ENCODE assay signal across 20 mouse cellular contexts in the genomic region with DNA sequence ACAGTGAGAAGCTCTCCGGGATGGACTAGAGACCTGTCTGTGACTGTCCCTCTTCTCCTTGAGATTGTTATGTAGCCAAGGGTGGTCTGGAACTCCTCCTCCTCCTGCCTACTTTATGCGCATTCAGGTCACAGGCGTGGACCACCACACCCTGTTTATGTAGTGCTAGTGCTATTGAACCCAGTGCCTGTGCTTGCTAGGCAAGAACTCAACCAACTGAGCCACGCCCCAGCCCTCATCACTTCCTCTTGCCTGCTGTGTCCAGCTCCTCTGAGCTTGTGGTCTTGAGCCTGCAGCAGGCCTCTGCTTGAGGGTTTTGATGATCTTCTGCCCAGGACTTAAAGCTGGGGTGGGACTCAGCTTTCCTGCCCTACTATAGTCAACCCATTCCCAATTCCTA. TPM values are rescaled to one million over a fixed set of nuclear protein-coding genes. Genes with fewer than 3 reads are reported as not detected.
DNase-seq lines count a peak whose midpoint lies in the region; ATAC-seq lines count a peak whose summit lies in the region.
"Had no signal": no experiment of that assay in that cellular context is flagged by ENCODE, and none has a peak within 500 bp of the region (broad histone marks: within the 10 kb centered on the region; RNA-seq: fewer than 3 reads in every experiment).

No protein-coding gene starts in this region.

- WGBS in midbrain, embryonic 11.5 days, result 92% methylated on average over 4 of the region's 4 CpGs

- H3K9me3 ChIP-seq in megakaryocyte, embryonic 14.5 days, result no peaks in the 10 kb centered on the region
- H3K9me3 ChIP-seq in midbrain, embryonic 11.5 days (ENCODE audit: control insufficient read depth, low read length), result no peaks in the 10 kb centered on the region
- H3K9me3 ChIP-seq: embryonic facial prominence, embryonic 13.5 days; forebrain, embryonic 12.5 days; heart, embryonic 12.5 days; hindbrain, embryonic 15.5 days had no signal

- no peaks in the 10 kb centered on the region for H3K27me3 ChIP-seq in megakaryocyte, embryonic 14.5 days (replicated peaks)
- no peaks in the 10 kb centered on the region for H3K27me3 ChIP-seq in midbrain, embryonic 11.5 days (ENCODE audit: control insufficient read depth, insufficient read depth, low read length)
- H3K27me3 ChIP-seq: embryonic facial prominence, embryonic 13.5 days; forebrain, embryonic 12.5 days; heart, embryonic 12.5 days; hindbrain, embryonic 15.5 days had no signal

- peak overlapping the region; percentile 52 for H3K4me3 ChIP-seq in megakaryocyte, embryonic 14.5 days (replicated peaks)
- H3K4me3 ChIP-seq in midbrain, embryonic 11.5 days (ENCODE audit: low read depth, low read length), result no peak overlapping the region
- H3K4me3 ChIP-seq: embryonic facial prominence, embryonic 13.5 days; forebrain, embryonic 12.5 days; heart, embryonic 12.5 days; hindbrain, embryonic 15.5 days had no signal

- peaks cover 88% of the 10 kb centered on the region for H3K36me3 ChIP-seq in megakaryocyte, embryonic 14.5 days (replicated peaks; ENCODE audit: low read length)
- peaks cover 21% of the 10 kb centered on the region for H3K36me3 ChIP-seq in midbrain, embryonic 11.5 days (ENCODE audit: control insufficient read depth, insufficient read depth, low read length)

- H3K9ac ChIP-seq in midbrain, embryonic 11.5 days (ENCODE audit: low read length), result no peak overlapping the region
- H3K9ac ChIP-seq: embryonic facial prominence, embryonic 13.5 days; forebrain, embryonic 12.5 days; forebrain, postnatal 0 days; heart, embryonic 12.5 days; hindbrain, embryonic 15.5 days had no signal

- no peak for ATAC-seq in midbrain, embryonic 11.5 days (ENCODE audit: low FRiP score)
- ATAC-seq: activated CD4-positive, CD25-positive, alpha-beta regulatory T cell, adult 4 months; forebrain, postnatal 0 days had no signal

- H3K27ac ChIP-seq in midbrain, embryonic 11.5 days (ENCODE audit: low read depth, low read length), result no peak overlapping the region
- H3K27ac ChIP-seq: embryonic facial prominence, embryonic 13.5 days; forebrain, embryonic 12.5 days; hindbrain, embryonic 15.5 days had no signal

- H3K4me2 ChIP-seq in midbrain, embryonic 11.5 days, result no peak overlapping the region
- H3K4me2 ChIP-seq: embryonic facial prominence, embryonic 13.5 days; forebrain, embryonic 12.5 days; heart, embryonic 12.5 days; hindbrain, embryonic 15.5 days had no signal

- DNase-seq in 416B (ENCODE audit: low read depth) (peak; percentile 38), ES-CJ7 (ENCODE audit: low read depth, low spot score) (peak; percentile 95), ZHBTc4 (ENCODE audit: low read depth, low spot score) (peak; percentile 92)
- DNase-seq in left cerebral cortex, adult 11 months (ENCODE audit: low spot score), result no peak
- no peak for DNase-seq in layer of hippocampus, postnatal 10 days (ENCODE audit: low spot score in 2 of 2)
- no peak for DNase-seq in urinary bladder, postnatal 25 days (ENCODE audit: low spot score)
- no peak for DNase-seq in midbrain, embryonic 11.5 days (ENCODE audit: low spot score, missing footprints)
- DNase-seq: adrenal gland, postnatal 14 days; cerebellum, adult 18-20 months; cerebellum, adult 9-11 months; cerebellum, postnatal 36 days; forebrain, postnatal 0 days; gastrocnemius, postnatal 25 days had no signal

- H3K4me1 ChIP-seq in megakaryocyte, embryonic 14.5 days, result peaks cover 36% of the 10 kb centered on the region
- H3K4me1 ChIP-seq in midbrain, embryonic 11.5 days (ENCODE audit: control insufficient read depth, insufficient read depth, low read length), result no peaks in the 10 kb centered on the region
- H3K4me1 ChIP-seq: embryonic facial prominence, embryonic 13.5 days; forebrain, embryonic 12.5 days; heart, embryonic 12.5 days; hindbrain, embryonic 15.5 days had no signal

RNA-seq across cellular contexts. Expression of a gene that starts 19.1 kb away (rescaled TPM):
- polyA plus RNA-seq in megakaryocyte, embryonic 14.5 days (2012; ENCODE audit: insufficient read depth, low replicate concordance), result 19.6 and 32.1 TPM in 2 replicates
- total RNA-seq in layer of hippocampus, postnatal 10 days (2021), result 10 to 100 TPM; 21.4 to 26.2 TPM
- 24.6 and 26.5 TPM in 2 replicates for polyA plus RNA-seq in midbrain, embryonic 11.5 days (2014; fragmentation: Nextera tagmentation; extraction: Ambion mirVana)

RNA-seq across cellular contexts. Expression of a gene that starts 19.1 kb away (rescaled TPM):
- 66.2 and 97.1 TPM in 2 replicates for polyA plus RNA-seq in megakaryocyte, embryonic 14.5 days (2012; ENCODE audit: insufficient read depth, low replicate concordance)
- total RNA-seq in layer of hippocampus, postnatal 10 days (2021), result 100 to 1,000 TPM; 468 to 470 TPM
- 62.5 and 63.5 TPM in 2 replicates for polyA plus RNA-seq in midbrain, embryonic 11.5 days (2014; fragmentation: Nextera tagmentation; extraction: Ambion mirVana)

RNA-seq across cellular contexts. Expression of a gene that starts 19.2 kb away (rescaled TPM):
- polyA plus RNA-seq in megakaryocyte, embryonic 14.5 days (2012; ENCODE audit: insufficient read depth, low replicate concordance), result 72.3 and 86.4 TPM in 2 replicates
- total RNA-seq in layer of hippocampus, postnatal 10 days (2021), result 10 to 100 TPM; 92.7 to 94.8 TPM
- 62.6 and 69.0 TPM in 2 replicates for polyA plus RNA-seq in midbrain, embryonic 11.5 days (2014; fragmentation: Nextera tagmentation; extraction: Ambion mirVana)

RNA-seq across cellular contexts. Expression of a gene that starts 49.1 kb away (rescaled TPM):
- polyA plus RNA-seq in megakaryocyte, embryonic 14.5 days (2012; ENCODE audit: insufficient read depth, low replicate concordance), result 1.6 and 2.1 TPM in 2 replicates
- total RNA-seq in layer of hippocampus, postnatal 10 days (2021), result under 1 TPM; 0.11 to 0.23 TPM
- polyA plus RNA-seq in midbrain, embryonic 11.5 days (2014; fragmentation: Nextera tagmentation; extraction: Ambion mirVana), result 0.18 and 0.21 TPM in 2 replicates
- total RNA-seq: gastrocnemius, adult 18-20 months had no signal
- polyA plus RNA-seq: activated CD4-positive, CD25-positive, alpha-beta regulatory T cell, adult 4 months had no signal

Comparison
In these comparisons a context has a peak if more than half of its experiments do, and no peak if none do; other contexts are left out.
1. DNase-seq: peak in 416B (single experiment), ES-CJ7 (single experiment) and ZHBTc4 (single experiment); none in left cerebral cortex, adult 11 months (single experiment), layer of hippocampus, postnatal 10 days (0 of 2), urinary bladder, postnatal 25 days (single experiment) and midbrain, embryonic 11.5 days (single experiment).